Mouse (Mus musculus): ENCODE results near the gene Hist2h4.

Hist2h4 gene

GRCm38 (mm10) chr3:96269511-96270474 is 6.7 kb upstream of the Hist2h4 start, which contains the start of gene Hist2h2bb:
Gene Hist2h2bb, plus strand, starts transcription at chr3:96269752.
- CTCF ChIA-PET, result interaction anchor here (0.6 to 1.7 kb wide), 2 partner anchors 8 to 208 kb away, joined by 6 to 11 read pairs; no protein-coding TSS in a partner anchor

GRCm38 (mm10) chr3:96268776-96269378 is 5.8 kb upstream of the Hist2h4 start:
- CTCF ChIA-PET, result interaction anchor here (0.6 to 1.7 kb wide), 2 partner anchors 9 to 209 kb away, joined by 6 to 11 read pairs; no protein-coding TSS in a partner anchor

- CTCF ChIA-PET, result interaction anchor here (0.6 to 1.7 kb wide), 4 partner anchors 8 to 295 kb away, joined by 3 to 6 read pairs (median 4); no protein-coding TSS in a partner anchor
Observed at GRCm38 (mm10) chr3:96268051-96268775, 5.1 kb upstream of the Hist2h4 start, which contains the start of gene Hist2h3b. Gene Hist2h3b, plus strand, starts transcription at chr3:96268654.

GRCm38 (mm10) chr3:96267541-96267940 is 4.4 kb upstream of the Hist2h4 start:
- CTCF ChIA-PET, result interaction anchor here (0.6 kb wide), 3 partner anchors 8 to 295 kb away, joined by 3 to 4 read pairs (median 3); no protein-coding TSS in a partner anchor

GRCm38 (mm10) chr3:96266132-96266710 is 3.1 kb upstream of the Hist2h4 start:
- CTCF ChIA-PET, result interaction anchor here (0.6 to 1.0 kb wide), 2 partner anchors 10 kb away, joined by 4 read pairs; no protein-coding TSS in a partner anchor

- CTCF ChIA-PET, result interaction anchor here (0.8 to 1.3 kb wide), 2 partner anchors 21 to 382 kb away, joined by 5 to 10 read pairs; no protein-coding TSS in a partner anchor
Observed at GRCm38 (mm10) chr3:96264404-96264949, 1.4 kb upstream of the Hist2h4 start.

GRCm38 (mm10) chr3:96263558-96264403 is 670 bp upstream of the Hist2h4 start:
- CTCF ChIA-PET, result interaction anchor here (0.6 to 1.3 kb wide), 3 partner anchors 20 to 381 kb away, joined by 5 to 10 read pairs (median 8); no protein-coding TSS in a partner anchor

GRCm38 (mm10) chr3:96262216-96262875 is 765 bp downstream of the Hist2h4 start:
- CTCF ChIA-PET, result interaction anchor here (1.0 kb wide), 1 partner anchor 26 kb away, joined by 3 read pairs; no protein-coding TSS in a partner anchor

GRCm38 (mm10) chr3:96261623-96262022 is 1.5 kb downstream of the Hist2h4 start:
- CTCF ChIA-PET, result interaction anchor here (1.0 kb wide), 1 partner anchor 25 kb away, joined by 3 read pairs; no protein-coding TSS in a partner anchor

GRCm38 (mm10) chr3:96260220-96260619 is 2.9 kb downstream of the Hist2h4 start:
- CTCF ChIA-PET, result no interaction called here

GRCm38 (mm10) chr3:96257190-96257589 is 5.9 kb downstream of the Hist2h4 start:
- CTCF ChIA-PET, result no interaction called here

- CTCF ChIA-PET, result interaction anchor here (0.7 kb wide), 1 partner anchor 10 kb away, joined by 4 read pairs; no protein-coding TSS in a partner anchor
Observed at GRCm38 (mm10) chr3:96255926-96256593, 7.1 kb downstream of the Hist2h4 start.

GRCm38 (mm10) chr3:96254683-96255355 is 8.3 kb downstream of the Hist2h4 start:
- CTCF ChIA-PET, result no interaction called here

GRCm38 (mm10) chr3:96251787-96252186 is 11.3 kb downstream of the Hist2h4 start:
- CTCF ChIA-PET, result no interaction called here

GRCm38 (mm10) chr3:96250890-96251289 is 12.2 kb downstream of the Hist2h4 start:
- CTCF ChIA-PET, result no interaction called here

- CTCF ChIA-PET, result no interaction called here
Observed at GRCm38 (mm10) chr3:96249034-96249345, 14.1 kb downstream of the Hist2h4 start.

- CTCF ChIA-PET, result no interaction called here
Observed at GRCm38 (mm10) chr3:96248141-96249033, 14.7 kb downstream of the Hist2h4 start.
